Mouse (Mus musculus) hindlimb bud, embryonic 11.5 days (tissue): ENCODE data around the gene Btnl10.
A peak's percentile ranks its signal among the peaks of the same experiment; 100 is the strongest.
"Not testable (repeated sequence)": the region's sequence is repeated elsewhere in the genome, so short reads cannot be mapped to it uniquely, and the experiment has no call there.

Source experiments
- DNase-seq: peaks from one replicate; pipeline ENCODE4 v3.0.0-alpha.2; 2012; ENCODE audit warnings: low read depth, low spot score; ENCODE audit errors: extremely low spot score

Btnl10 gene

DNA sequence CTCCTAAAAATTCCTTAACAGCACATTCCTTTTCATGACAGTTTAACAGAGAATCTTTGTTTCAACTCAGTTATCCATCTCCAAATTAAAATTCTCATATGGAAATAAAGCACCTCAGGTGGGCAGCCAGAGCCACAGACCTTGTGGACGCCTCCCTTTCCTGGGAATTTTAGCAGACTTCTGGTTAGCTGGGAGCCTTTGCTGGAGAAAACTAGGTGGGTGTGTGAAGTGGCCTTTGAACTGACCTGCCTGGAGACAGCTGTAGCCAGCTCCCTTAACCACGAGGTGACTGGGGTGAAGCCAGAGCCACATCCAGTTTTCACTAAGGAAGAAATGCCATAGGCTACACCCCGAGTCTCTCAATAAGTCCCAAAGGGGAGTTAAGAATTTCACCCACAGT lies 11.9 kb downstream of the Btnl10 start:
- DNase-seq: no peak

GRCm38 (mm10) chr11:58930254-58930653 lies 12.5 kb downstream of the Btnl10 start:
- no peak for DNase-seq

DNA sequence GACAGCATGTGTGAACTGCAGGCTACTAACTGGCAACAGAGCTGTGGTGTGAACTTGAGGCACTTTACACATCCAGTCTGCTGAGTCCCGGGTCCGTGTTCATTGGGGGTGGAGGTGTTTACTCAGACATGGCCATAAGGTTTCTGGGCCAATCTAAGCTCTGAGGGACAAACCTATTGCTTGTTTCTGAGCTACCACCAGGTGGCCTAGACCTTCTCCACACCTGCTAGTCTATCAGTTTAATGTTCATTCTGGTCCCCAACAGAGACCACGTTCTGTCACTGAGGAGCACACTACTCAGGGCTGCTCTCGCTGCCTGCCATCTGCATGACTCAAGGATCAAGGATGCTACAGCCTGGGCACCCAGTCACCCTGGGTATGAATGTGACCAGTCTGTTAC lies 13.9 kb downstream of the Btnl10 start:
- DNase-seq: no peak

- no peak for DNase-seq
These were observed 20.2 kb downstream of the Btnl10 start for GRCm38 (mm10) chr11:58937909-58938308.

- no peak for DNase-seq
These were observed 20.8 kb downstream of the Btnl10 start, which contains the start of gene Rnf187 for GRCm38 (mm10) chr11:58938322-58939087. Gene Rnf187, minus strand, starts transcription at chr11:58938916.

GRCm38 (mm10) chr11:58939088-58939439 lies 21.4 kb downstream of the Btnl10 start:
- no peak for DNase-seq

- no peak for DNase-seq
These were observed 26.4 kb downstream of the Btnl10 start for GRCm38 (mm10) chr11:58944136-58944535.

DNA sequence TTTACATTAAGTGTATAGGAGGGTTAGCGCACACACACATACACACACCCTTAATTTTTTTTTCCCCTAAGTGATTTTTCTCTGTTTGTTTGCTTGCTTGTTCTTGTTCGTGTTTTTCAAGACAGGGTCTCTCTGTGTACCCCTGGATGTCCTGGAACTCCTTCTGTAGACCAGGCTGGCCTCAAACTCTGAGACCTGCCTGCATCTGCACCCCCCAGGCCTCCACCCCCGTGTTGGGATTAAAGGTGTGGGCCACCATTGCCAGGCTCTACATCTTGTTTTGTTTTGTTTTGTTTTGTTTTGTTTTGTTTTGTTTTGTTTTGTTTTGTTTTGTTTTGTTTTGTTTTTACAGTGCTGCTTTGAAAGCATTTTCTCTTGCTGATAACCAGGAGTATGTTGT lies 29.6 kb downstream of the Btnl10 start:
- DNase-seq: no peak

- DNase-seq: no peak
These were observed 30.3 kb downstream of the Btnl10 start for GRCm38 (mm10) chr11:58947798-58948528.

GRCm38 (mm10) chr11:58948542-58949479 lies 31.1 kb downstream of the Btnl10 start, which contains the start of gene Hist3h2ba:
Gene Hist3h2ba, plus strand, starts transcription at chr11:58948920.
- DNase-seq: no peak

DNA sequence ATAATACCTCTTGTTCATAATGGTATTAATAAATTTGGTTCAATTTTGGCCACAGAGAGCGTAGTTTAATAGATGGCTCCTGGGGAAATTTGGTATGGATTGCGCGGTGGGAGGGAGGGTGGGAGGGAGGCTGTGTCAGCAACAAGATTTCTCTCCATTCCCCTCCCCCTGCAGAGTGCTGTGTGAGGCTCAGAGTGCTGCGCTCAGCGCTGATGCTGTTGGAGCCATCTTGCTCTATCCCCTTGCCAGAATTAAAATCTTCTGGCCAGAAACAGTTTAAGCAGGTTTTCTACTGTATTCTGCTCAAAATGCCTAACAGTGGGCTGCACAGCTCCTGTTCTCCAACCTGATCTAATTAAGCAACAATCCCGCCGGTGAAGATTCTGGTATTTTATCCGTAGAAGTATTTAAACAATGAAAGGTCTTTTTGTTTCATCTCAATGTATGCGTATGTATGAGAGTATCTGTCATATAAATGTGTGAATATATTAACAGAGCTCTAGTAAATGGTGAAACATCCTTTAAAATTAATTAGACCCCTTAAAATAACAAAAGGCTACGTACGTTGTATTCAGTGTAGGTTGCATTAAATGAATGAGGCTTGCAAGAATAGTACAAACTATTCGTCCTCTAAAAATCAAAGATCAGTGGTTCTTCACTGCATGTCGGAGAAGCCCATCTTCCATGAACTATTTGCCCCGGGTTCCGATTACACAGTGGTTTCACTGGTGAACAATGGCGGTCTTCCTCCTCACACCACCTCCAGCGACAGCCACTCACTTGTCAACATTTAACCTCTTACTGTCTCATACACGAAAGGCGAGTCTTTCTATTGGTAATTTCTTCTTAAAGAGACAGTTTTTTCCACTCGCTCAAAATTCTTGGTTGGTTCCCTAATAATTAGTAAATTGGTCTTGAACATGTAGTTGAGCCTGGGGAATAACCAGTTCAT lies 32.0 kb downstream of the Btnl10 start:
- DNase-seq: no peak

DNA sequence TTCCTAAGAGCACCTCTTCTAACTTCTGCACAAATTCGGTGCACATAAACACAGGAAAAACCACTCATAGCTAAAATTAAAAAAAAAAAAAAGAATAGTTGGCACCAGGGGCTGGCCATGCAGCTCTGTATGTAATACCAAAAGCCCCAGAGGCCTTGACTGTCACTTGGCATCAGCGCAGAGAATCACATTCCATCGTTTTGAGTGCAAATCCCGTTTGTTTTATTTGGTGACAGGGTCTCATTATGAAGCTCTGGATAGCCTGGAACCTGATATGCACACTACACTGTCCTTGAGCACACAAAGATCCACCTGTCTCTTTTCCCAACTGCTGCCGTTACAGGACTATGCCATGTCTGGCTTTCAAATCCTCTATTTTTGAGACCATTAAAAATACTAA lies 33.5 kb downstream of the Btnl10 start:
- DNase-seq: no peak

- no peak for DNase-seq
These were observed 35.9 kb downstream of the Btnl10 start for GRCm38 (mm10) chr11:58953351-58954169.

- not testable (repeated sequence) for DNase-seq
These were observed 36.4 kb downstream of the Btnl10 start for GRCm38 (mm10) chr11:58954170-58954419.

- DNase-seq: peak; percentile 93
These were observed 36.9 kb downstream of the Btnl10 start, which contains the start of the genes Hist3h2a and Trim17 for GRCm38 (mm10) chr11:58954420-58955142. Gene Hist3h2a, plus strand, starts transcription at chr11:58954685. Gene Trim17, plus strand, starts transcription at chr11:58954685.

DNA sequence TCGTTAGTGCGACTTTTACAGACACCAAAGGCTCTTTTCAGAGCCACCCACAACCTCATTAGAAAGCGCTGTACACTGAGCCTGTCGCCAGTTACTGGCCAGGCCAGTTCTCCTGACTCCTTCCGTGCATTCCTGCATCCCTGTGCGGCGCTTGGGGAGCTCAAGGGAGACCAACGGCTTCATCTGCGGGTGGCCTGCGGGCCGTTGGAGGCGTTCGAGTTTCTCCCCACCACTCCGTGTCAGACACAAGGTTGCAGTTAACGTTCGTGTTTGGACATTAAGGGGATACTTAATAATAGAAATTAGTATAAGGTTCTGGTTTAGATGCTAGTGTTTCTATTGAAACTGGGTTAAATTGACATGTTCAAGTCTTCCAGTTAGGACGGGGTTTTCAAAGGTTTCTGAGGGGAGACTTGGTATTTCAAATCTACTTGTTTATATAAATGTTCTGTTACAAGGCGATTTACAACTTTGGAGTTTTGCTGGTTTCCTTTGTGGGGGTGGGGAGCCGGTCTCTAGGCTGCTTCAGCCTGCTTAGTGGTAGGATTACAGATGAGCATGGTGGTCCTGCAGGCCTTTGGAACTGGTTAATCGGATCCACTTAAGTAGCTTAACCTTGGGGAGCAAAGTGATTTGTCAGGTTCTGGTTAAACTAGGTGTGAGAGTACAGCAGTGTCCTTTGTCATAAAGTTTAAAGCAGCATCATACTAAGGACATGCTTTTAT lies 37.6 kb downstream of the Btnl10 start:
- DNase-seq: no peak

GRCm38 (mm10) chr11:58955868-58956257 lies 38.2 kb downstream of the Btnl10 start:
- no peak for DNase-seq
